Mouse (Mus musculus) erythroblast, embryonic 14.5 days (primary cell): ENCODE results near the gene Ext2.

Experiments used
- GATA1 ChIP-seq: IDR thresholded peaks from 2 replicates; pipeline ENCODE4 v1.6.1; 2012; ENCODE audit warnings: low read length, inconsistent platforms, mixed read lengths
- TAL1 ChIP-seq: IDR thresholded peaks from 3 replicates; pipeline ENCODE4 v1.6.1; 2012; ENCODE audit warnings: low read length, inconsistent platforms, mixed read lengths

DNA sequence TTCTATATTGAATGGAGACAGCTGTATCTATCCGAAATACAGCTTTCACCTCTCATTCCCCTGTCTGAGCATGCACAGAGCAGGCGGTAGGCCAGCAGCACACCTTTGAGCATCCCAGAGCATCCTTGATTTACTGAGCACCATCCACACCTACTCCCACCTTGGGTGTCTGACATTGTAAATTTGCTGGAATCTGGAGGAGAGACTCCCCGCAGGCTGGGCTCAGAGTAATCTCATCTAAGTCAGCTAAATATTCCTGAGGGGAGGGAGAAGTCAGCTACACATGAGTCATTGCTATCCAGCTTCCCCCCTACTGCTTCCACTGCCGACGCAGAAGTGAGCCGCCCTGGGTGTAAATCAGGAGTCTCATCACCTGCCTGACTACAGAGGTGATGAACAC is 64.1 kb downstream of the Ext2 start:
- no peak for TF ChIP-seq GATA1
- no peak for TF ChIP-seq TAL1
